Mouse (Mus musculus) kidney, postnatal 14 days (tissue): ENCODE measurements around the gene Gmpr2.

Experiments used
- DNase-seq: peaks from one replicate; pipeline ENCODE4 v3.0.0; 2022; ENCODE audit warnings: mixed read lengths

The Gmpr2 gene

GRCm38 (mm10) chr14:55671833-55672740 lies at the start of gene Gmpr2, which contains the start of gene Nedd8:
Gmpr2 (plus strand) TSS chr14:55671941.
Nedd8 (minus strand) TSS chr14:55672124.
- DNase-seq, result peak; percentile 95

- DNase-seq, result no peak
These were observed 43.5 kb upstream of the Gmpr2 start for GRCm38 (mm10) chr14:55628077-55628827.

- DNase-seq, result peak; percentile 56
These were observed 42.4 kb upstream of the Gmpr2 start for GRCm38 (mm10) chr14:55629312-55629711.

- no peak for DNase-seq
These were observed 36.7 kb upstream of the Gmpr2 start for GRCm38 (mm10) chr14:55634874-55635522.

- DNase-seq, result peak; percentile 92
These were observed 36.2 kb upstream of the Gmpr2 start, which contains the start of gene Ipo4 for GRCm38 (mm10) chr14:55635523-55636007. Ipo4 (minus strand) TSS chr14:55635957.

- no peak for DNase-seq
These were observed 33.9 kb upstream of the Gmpr2 start, which contains the start of gene Gm49378 for GRCm38 (mm10) chr14:55637795-55638194. Gm49378 (minus strand) TSS chr14:55637895.

GRCm38 (mm10) chr14:55640816-55641215 lies 30.9 kb upstream of the Gmpr2 start:
- DNase-seq, result no peak

- no peak for DNase-seq
These were observed 30.4 kb upstream of the Gmpr2 start for GRCm38 (mm10) chr14:55641291-55641690.

- DNase-seq, result no peak
These were observed 29.1 kb upstream of the Gmpr2 start for GRCm38 (mm10) chr14:55642679-55643059.

- DNase-seq, result peak; percentile 91
These were observed 28.5 kb upstream of the Gmpr2 start, which contains the start of gene Tm9sf1 for GRCm38 (mm10) chr14:55643060-55643907. Tm9sf1 (minus strand) TSS chr14:55643806.

- DNase-seq, result peak; percentile 25
These were observed 27.4 kb upstream of the Gmpr2 start for GRCm38 (mm10) chr14:55644261-55644888.

- no peak for DNase-seq
These were observed 21.9 kb upstream of the Gmpr2 start, which contains the start of gene Tssk4 for GRCm38 (mm10) chr14:55649884-55650283. Tssk4 (plus strand) TSS chr14:55650184.

GRCm38 (mm10) chr14:55651528-55651927 lies 20.2 kb upstream of the Gmpr2 start:
- DNase-seq, result no peak

- no peak for DNase-seq
These were observed 14.8 kb upstream of the Gmpr2 start for GRCm38 (mm10) chr14:55656935-55657334.

- peak; percentile 43 for DNase-seq
These were observed 13.7 kb upstream of the Gmpr2 start for GRCm38 (mm10) chr14:55658011-55658410.

- peak; percentile 85 for DNase-seq
These were observed 11.7 kb upstream of the Gmpr2 start, which contains the start of gene Mdp1 for GRCm38 (mm10) chr14:55659960-55660573. Mdp1 (minus strand) TSS chr14:55660508.

- DNase-seq, result no peak
These were observed 11.1 kb upstream of the Gmpr2 start for GRCm38 (mm10) chr14:55660636-55661035.

- DNase-seq, result no peak
These were observed 282 bp upstream of the Gmpr2 start for GRCm38 (mm10) chr14:55671486-55671832.

- DNase-seq, result no peak
These were observed 960 bp downstream of the Gmpr2 start for GRCm38 (mm10) chr14:55672741-55673060.

GRCm38 (mm10) chr14:55677615-55678014 lies 5.9 kb downstream of the Gmpr2 start:
- DNase-seq, result no peak
